Mouse (Mus musculus): ENCODE data around the gene Ormdl3. TPM values are rescaled to one million over a fixed set of nuclear protein-coding genes. Genes with fewer than 3 reads are reported as not detected.

The Ormdl3 gene
- total RNA-seq, 2 experiments from 2014 or later = 44.1 to 49.6 TPM

Other genes with a start within 250 kb of the Ormdl3 start
- gene Ppp1r1b, start 239.0 kb downstream of the Ormdl3 start, total RNA-seq (2021) = 100 to 1,000 TPM in 1 of 2 experiments, 10 to 100 TPM in 1; 59.5 to 126 TPM
- 10 to 100 TPM; 19.8 to 20.2 TPM for gene Stard3, start 229.0 kb downstream of the Ormdl3 start, total RNA-seq (2021)
- gene Tcap, start 203.6 kb downstream of the Ormdl3 start, total RNA-seq (2021) = 1 to 10 TPM; 5.4 to 6.9 TPM
- 1 to 10 TPM in 1 of 2 experiments, under 1 TPM in 1; 0.61 to 1.1 TPM for gene Pnmt, start 200.9 kb downstream of the Ormdl3 start, total RNA-seq (2021)
- gene Pgap3, start 186.9 kb downstream of the Ormdl3 start, total RNA-seq (2021) = 10 to 100 TPM in 1 of 2 experiments, 1 to 10 TPM in 1; 8.6 to 10.1 TPM
- 1 to 10 TPM; 2.4 TPM for gene Erbb2, start 174.9 kb downstream of the Ormdl3 start, total RNA-seq (2021)
- 100 to 1,000 TPM; 104 to 117 TPM for gene Mien1, start 148.4 kb downstream of the Ormdl3 start, total RNA-seq (2021)
- 1 to 10 TPM; 2.1 to 2.6 TPM for gene Grb7, start 141.0 kb downstream of the Ormdl3 start, total RNA-seq (2021)
- under 1 TPM; 0.34 TPM for gene Ikzf3, start 41.3 kb downstream of the Ormdl3 start, total RNA-seq (2021)
- gene Zpbp2, start 36.3 kb downstream of the Ormdl3 start, total RNA-seq (2021) = not detected
- gene Lrrc3c, start 10.9 kb upstream of the Ormdl3 start, total RNA-seq (2021) = not detected
- 10 to 100 TPM; 12.6 to 16.8 TPM for gene Gm12355, start 38.3 kb upstream of the Ormdl3 start, total RNA-seq (2021)
- gene Gsdma3, start 39.0 kb upstream of the Ormdl3 start, total RNA-seq (2021) = under 1 TPM; 0.30 to 0.36 TPM
- gene Gsdma2, start 59.4 kb upstream of the Ormdl3 start, total RNA-seq (2021) = not detected
- under 1 TPM; 0.13 to 0.16 TPM for gene Gsdma, start 77.0 kb upstream of the Ormdl3 start, total RNA-seq (2021)
- 100 to 1,000 TPM; 136 to 138 TPM for gene Psmd3, start 95.2 kb upstream of the Ormdl3 start, total RNA-seq (2021)
- gene Csf3, start 113.9 kb upstream of the Ormdl3 start, total RNA-seq (2021) = not detected
- gene Med24, start 142.1 kb upstream of the Ormdl3 start, total RNA-seq (2021) = 100 to 1,000 TPM in 1 of 2 experiments, 10 to 100 TPM in 1; 91.7 to 102 TPM
- gene Thra, start 153.3 kb upstream of the Ormdl3 start, total RNA-seq (2021) = 1,000 to 10,000 TPM; 1,115 to 1,123 TPM
- 10 to 100 TPM; 63.3 to 70.5 TPM for gene Nr1d1, start 188.0 kb upstream of the Ormdl3 start, total RNA-seq (2021)
- gene Msl1, start 208.1 kb upstream of the Ormdl3 start, total RNA-seq (2021) = 100 to 1,000 TPM; 162 to 177 TPM
- gene Casc3, start 217.5 kb upstream of the Ormdl3 start, total RNA-seq (2021) = 10 to 100 TPM; 52.3 to 55.8 TPM
- 100 to 1,000 TPM; 121 to 122 TPM for gene Rapgefl1, start 249.4 kb upstream of the Ormdl3 start, total RNA-seq (2021)